Mouse (Mus musculus): ENCODE data around the gene Stk25. TPM values are rescaled to one million over a fixed set of nuclear protein-coding genes. Genes with fewer than 3 reads are reported as not detected.

The Stk25 gene
- polyA plus RNA-seq (2012; rRNA removed; ENCODE audit: low replicate concordance): 96.4 and 173 TPM in 2 replicates

GRCm38 (mm10) chr1:93658559-93658958 is at the start of gene Stk25:
Stk25 (minus strand) TSS chr1:93658659.

GRCm38 (mm10) chr1:93685401-93686244 is 27.2 kb upstream of the Stk25 start, which contains the start of gene Bok:
Bok (plus strand) TSS chr1:93685660.

Other genes with a start within 250 kb of the Stk25 start
- 41.9 and 50.4 TPM in 2 replicates for gene Hdlbp, start 179.8 kb downstream of the Stk25 start, polyA plus RNA-seq (2012; rRNA removed; ENCODE audit: low replicate concordance)
- gene Farp2, start 146.6 kb downstream of the Stk25 start, polyA plus RNA-seq (2012; rRNA removed; ENCODE audit: low replicate concordance): 6.7 and 7.4 TPM in 2 replicates
- 75.7 and 107 TPM in 2 replicates for gene Bok, start 27.0 kb upstream of the Stk25 start, polyA plus RNA-seq (2012; rRNA removed; ENCODE audit: low replicate concordance)
- gene Atg4b, start 92.8 kb upstream of the Stk25 start, polyA plus RNA-seq (2012; rRNA removed; ENCODE audit: low replicate concordance): 36.7 and 53.6 TPM in 2 replicates
- gene Thap4, start 96.2 kb upstream of the Stk25 start, polyA plus RNA-seq (2012; rRNA removed; ENCODE audit: low replicate concordance): 79.5 and 105 TPM in 2 replicates
- 8.9 and 17.8 TPM in 2 replicates for gene Dtymk, start 143.3 kb upstream of the Stk25 start, polyA plus RNA-seq (2012; rRNA removed; ENCODE audit: low replicate concordance)
- 2.2 and 3.6 TPM in 2 replicates for gene Ing5, start 145.3 kb upstream of the Stk25 start, polyA plus RNA-seq (2012; rRNA removed; ENCODE audit: low replicate concordance)
- gene D2hgdh, start 166.2 kb upstream of the Stk25 start, polyA plus RNA-seq (2012; rRNA removed; ENCODE audit: low replicate concordance): 9.4 and 11.7 TPM in 2 replicates
- gene Gal3st2, start 202.6 kb upstream of the Stk25 start, polyA plus RNA-seq (2012; rRNA removed; ENCODE audit: low replicate concordance): 61.7 and 145 TPM in 2 replicates